Mouse (Mus musculus): ENCODE results near the gene Pctp. TPM values are rescaled to one million over a fixed set of nuclear protein-coding genes. Genes with fewer than 3 reads are reported as not detected.

Pctp gene
- 4.9 TPM for polyA plus RNA-seq (2014; fragmentation: Illumina TruSeq; extraction: RNeasy Lipid Tissue Mini Kit (QIAGEN cat#74804); ENCODE audit: low read depth, low replicate concordance)

GRCm38 (mm10) chr11:90002231-90002986 is at the start of gene Pctp:
TSS of gene Pctp (minus strand) at chr11:90002894.

GRCm38 (mm10) chr11:90029841-90030398 is 27.2 kb upstream of the Pctp start, which contains the start of gene Tmem100:
TSS of gene Tmem100 (plus strand) at chr11:90030348.

Other genes starting within 250 kb of the Pctp start
- gene Ankfn1, start 225.2 kb downstream of the Pctp start, polyA plus RNA-seq (2014; fragmentation: Illumina TruSeq; extraction: RNeasy Lipid Tissue Mini Kit (QIAGEN cat#74804); ENCODE audit: low read depth, low replicate concordance): not detected
- 24.2 TPM for gene Tmem100, start 27.5 kb upstream of the Pctp start, polyA plus RNA-seq (2014; fragmentation: Illumina TruSeq; extraction: RNeasy Lipid Tissue Mini Kit (QIAGEN cat#74804); ENCODE audit: low read depth, low replicate concordance)
- 16.7 TPM for gene Gm45716, start 184.8 kb upstream of the Pctp start, polyA plus RNA-seq (2014; fragmentation: Illumina TruSeq; extraction: RNeasy Lipid Tissue Mini Kit (QIAGEN cat#74804); ENCODE audit: low read depth, low replicate concordance)
- 36.8 TPM for gene Mmd, start 246.6 kb upstream of the Pctp start, polyA plus RNA-seq (2014; fragmentation: Illumina TruSeq; extraction: RNeasy Lipid Tissue Mini Kit (QIAGEN cat#74804); ENCODE audit: low read depth, low replicate concordance)